Mouse (Mus musculus) heart, adult 2 months (tissue): ENCODE measurements around the gene Atp7a.

ENCODE experiments used
- CTCF ChIP-seq: fragments of 200-600 bp; IDR thresholded peaks from 2 replicates; pipeline ENCODE4 v1.8.1; 2022; ENCODE audit warnings: antibody characterized with exemption, mild to moderate bottlenecking, moderate library complexity
- POLR2A ChIP-seq: fragments of 200-500 bp; IDR thresholded peaks from 2 replicates; pipeline ENCODE4 v1.6.1; 2011; ENCODE audit warnings: mild to moderate bottlenecking, low read depth, low read length, control low read depth; ENCODE audit not compliant: insufficient read depth

- TF ChIP-seq CTCF (no peak), POLR2A (no peak)
Measured at GRCm38 (mm10) chrX:106135916-106136575, 109.0 kb downstream of the Atp7a start.
